Mouse (Mus musculus) liver, adult 2 months (tissue): ENCODE measurements around the gene Lrig3.

Source experiments
- CTCF ChIP-seq: fragments of 200-500 bp; IDR thresholded peaks from 2 replicates; pipeline ENCODE4 v1.5.1; 2011; ENCODE audit warnings: low read depth, low read length, control low read depth
- POLR2A ChIP-seq: fragments of 200-500 bp; IDR thresholded peaks from 2 replicates; pipeline ENCODE4 v1.6.1; 2011; ENCODE audit warnings: low read length, control low read depth; ENCODE audit not compliant: insufficient read depth; ENCODE audit errors: extremely low read depth

DNA sequence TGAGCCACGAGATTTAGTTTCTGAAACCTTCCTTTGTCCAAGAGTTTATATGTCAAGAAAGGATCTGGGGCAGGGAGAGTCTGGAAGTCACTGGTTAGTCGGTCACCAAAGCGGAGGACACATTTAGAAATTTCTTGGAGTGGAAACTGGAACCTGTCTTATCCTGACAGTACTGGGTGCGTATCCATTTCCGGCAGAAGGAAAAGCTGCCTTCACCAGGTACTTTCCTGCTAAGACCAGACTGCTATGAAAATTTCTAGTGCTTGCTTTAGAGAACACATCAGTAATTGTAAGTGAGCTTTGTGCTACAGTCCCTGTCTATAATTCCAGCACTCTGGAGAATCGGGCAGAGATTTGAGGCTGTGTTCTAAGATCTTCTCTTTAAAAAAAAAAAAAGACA is 49.2 kb upstream of the Lrig3 start:
- TF ChIP-seq CTCF (no peak), POLR2A (no peak)
